Mouse (Mus musculus): ENCODE measurements at regions not wholly inside any gene's neighbourhood (a gene's known extent, or its start where the extent isn't known, plus 50 kb on each side); places are given as distances from the start of the nearest gene placed in this dataset.
"Not testable (repeated sequence)": the region's sequence is repeated elsewhere in the genome, so short reads cannot be mapped to it uniquely, and the experiment has no call there.

GRCm38 (mm10) chr17:94866630-94867029 lies 116.8 kb upstream of the Mettl4 start:
- Histone ChIP-seq H3K4me1 (peaks cover 17% of the 10 kb centered on the region), H3K27me3 (replicated peaks) (no peaks in the 10 kb centered on the region), H3K9me3 (peaks cover 14% of the 10 kb centered on the region), H3K4me3 (replicated peaks) (no peak overlapping the region), H3K36me3 (replicated peaks; ENCODE audit: low read length) (peaks cover 17% of the 10 kb centered on the region)
- TF ChIP-seq FLI1 (IDR thresholded peaks at IDR 0.05; ENCODE audit: low read length) (no peak), GATA1 (IDR thresholded peaks at IDR 0.05; ENCODE audit: borderline replicate concordance, low read length) (no peak)

GRCm38 (mm10) chr17:94864531-94865318 lies 114.9 kb upstream of the Mettl4 start:
- peak overlapping the region; percentile 95 for H3K4me3 ChIP-seq (replicated peaks)

GRCm38 (mm10) chr17:94854698-94855097 lies 104.9 kb upstream of the Mettl4 start:
- H3K4me3 ChIP-seq (replicated peaks); H3K27me3 ChIP-seq (replicated peaks); H3K9me3 ChIP-seq: not testable (repeated sequence)

More at GRCm38 (mm10) chr17:94864531-94865318, 114.9 kb upstream of the Mettl4 start:
- H3K9me3 ChIP-seq; H3K27me3 ChIP-seq (replicated peaks): not testable (repeated sequence)
- H3K36me3 ChIP-seq (replicated peaks; ENCODE audit: low read length) = peaks cover 10% of the 10 kb centered on the region
- H3K4me1 ChIP-seq = peaks cover 17% of the 10 kb centered on the region

GRCm38 (mm10) chr17:94834446-94835117 lies 84.8 kb upstream of the Mettl4 start:
- H3K36me3 ChIP-seq (replicated peaks; ENCODE audit: low read length) = peaks cover 11% of the 10 kb centered on the region
- peak overlapping the region; percentile 92 for H3K4me3 ChIP-seq (replicated peaks)
- no peaks in the 10 kb centered on the region for H3K27me3 ChIP-seq (replicated peaks)
- TF ChIP-seq FLI1 (IDR thresholded peaks at IDR 0.05; ENCODE audit: low read length) (no peak), GATA1 (IDR thresholded peaks at IDR 0.05; ENCODE audit: borderline replicate concordance, low read length) (no peak)
- H3K9me3 ChIP-seq = 0 out of 2 replicates have a peak, but pooled peaks cover 7% of the 10 kb centered on the region
- peaks cover 13% of the 10 kb centered on the region for H3K4me1 ChIP-seq

More at GRCm38 (mm10) chr17:94854698-94855097, 104.9 kb upstream of the Mettl4 start:
- H3K4me1 ChIP-seq; H3K36me3 ChIP-seq (replicated peaks; ENCODE audit: low read length): not testable (repeated sequence)

GRCm38 (mm10) chr17:94834067-94834445 lies 84.2 kb upstream of the Mettl4 start:
- H3K9me3 ChIP-seq; H3K27me3 ChIP-seq (replicated peaks): not testable (repeated sequence)
- Histone ChIP-seq H3K4me1 (peaks cover 13% of the 10 kb centered on the region), H3K36me3 (replicated peaks; ENCODE audit: low read length) (peaks cover 16% of the 10 kb centered on the region), H3K4me3 (replicated peaks) (peak overlapping the region; percentile 92)

GRCm38 (mm10) chr17:94826415-94826814 lies 76.6 kb upstream of the Mettl4 start:
- H3K36me3 ChIP-seq (replicated peaks; ENCODE audit: low read length) = peaks cover 46% of the 10 kb centered on the region
- not testable (repeated sequence) for H3K27me3 ChIP-seq (replicated peaks); H3K4me3 ChIP-seq (replicated peaks); H3K4me1 ChIP-seq
- peaks cover 32% of the 10 kb centered on the region for H3K9me3 ChIP-seq

- H3K27me3 ChIP-seq (replicated peaks) = no peaks in the 10 kb centered on the region
- H3K36me3 ChIP-seq (replicated peaks; ENCODE audit: low read length) = peaks cover 7% of the 10 kb centered on the region
- H3K4me3 ChIP-seq (replicated peaks) = no peak overlapping the region
- TF ChIP-seq GATA1 (IDR thresholded peaks at IDR 0.05; ENCODE audit: borderline replicate concordance, low read length) (no peak), FLI1 (IDR thresholded peaks at IDR 0.05; ENCODE audit: low read length) (no peak)
- H3K4me1 ChIP-seq = no peaks in the 10 kb centered on the region
- peaks cover 39% of the 10 kb centered on the region for H3K9me3 ChIP-seq
These were observed 58.9 kb upstream of the Mettl4 start for GRCm38 (mm10) chr17:94808758-94809157.

Measured in megakaryocyte, embryonic 14.5 days (primary cell).